Mouse (Mus musculus) embryo, embryonic 9.5 days (tissue): Measurements from ENCODE around the gene Egflam.

Experiments used
- DNase-seq: peaks from one replicate; pipeline ENCODE4 v3.0.0-alpha.2; 2017; ENCODE audit errors: extremely low spot score

The Egflam gene

GRCm38 (mm10) chr15:7292854-7293253 lies 105.3 kb downstream of the Egflam start:
- DNase-seq = no peak

- no peak for DNase-seq
Observed at GRCm38 (mm10) chr15:7290003-7290402, 108.2 kb downstream of the Egflam start.

DNA sequence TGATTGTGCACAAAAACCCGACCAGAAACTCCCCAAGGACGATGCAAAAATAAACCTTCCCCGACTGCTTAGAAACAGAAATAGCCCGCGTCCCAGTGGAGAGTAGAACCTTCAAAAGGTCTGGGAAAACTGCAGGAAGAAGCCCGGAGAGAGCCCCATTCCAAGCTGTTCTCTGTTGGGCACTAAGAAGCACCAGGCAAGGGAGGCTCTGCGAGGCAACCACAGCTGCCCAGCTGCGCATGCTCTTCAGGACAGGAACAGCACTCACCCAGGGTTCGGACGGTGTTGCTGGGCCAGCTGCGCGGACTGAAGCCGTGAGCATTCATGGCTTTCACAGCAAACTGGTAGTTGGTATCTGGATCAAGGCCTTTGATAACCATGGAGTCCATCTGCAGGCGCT lies 108.7 kb downstream of the Egflam start:
- DNase-seq = no peak

- DNase-seq = no peak
Observed at GRCm38 (mm10) chr15:7288841-7289424, 109.3 kb downstream of the Egflam start.

GRCm38 (mm10) chr15:7287911-7288310 lies 110.3 kb downstream of the Egflam start:
- no peak for DNase-seq

DNA sequence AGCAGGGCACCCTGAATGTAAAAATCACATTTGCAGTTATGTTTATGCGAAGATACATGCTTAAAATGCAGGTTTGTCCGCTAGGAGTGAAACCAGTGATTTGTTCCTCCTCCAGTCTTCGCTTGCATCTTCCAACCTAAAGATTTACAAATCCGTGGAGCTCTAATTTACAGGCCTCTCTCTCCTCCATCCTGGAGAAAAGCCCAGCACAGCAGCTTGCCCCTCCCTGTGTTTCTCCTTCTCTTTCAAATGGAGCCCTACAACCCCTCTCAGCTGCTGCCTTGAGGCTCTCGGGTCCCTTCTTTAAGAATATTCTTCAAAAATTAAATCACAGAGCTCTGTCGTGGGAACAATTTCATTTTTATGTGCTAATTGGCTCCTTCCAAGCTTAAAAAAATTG lies 116.6 kb downstream of the Egflam start:
- DNase-seq = no peak

DNA sequence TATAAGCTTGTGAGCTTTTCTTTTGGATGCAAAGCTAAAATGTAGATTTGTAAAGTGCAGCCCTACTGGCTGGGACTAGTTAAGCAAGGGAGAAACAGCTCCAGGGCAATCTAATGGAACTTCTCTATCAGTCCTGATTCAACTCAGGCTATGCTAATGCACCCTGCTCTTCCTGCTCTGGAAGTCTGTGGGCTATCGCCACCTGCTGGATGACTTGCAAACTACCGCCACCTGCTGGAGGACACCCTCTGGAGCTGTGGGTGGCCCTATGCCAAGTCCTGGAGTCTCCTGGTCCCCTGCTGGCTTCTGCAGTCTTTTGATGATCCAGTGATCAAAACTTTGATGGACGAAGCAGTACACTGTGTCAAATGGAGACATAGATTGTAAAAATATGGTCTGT lies 134.4 kb downstream of the Egflam start:
- DNase-seq = peak; percentile 73

GRCm38 (mm10) chr15:7263339-7263738 lies 134.9 kb downstream of the Egflam start:
- no peak for DNase-seq

DNA sequence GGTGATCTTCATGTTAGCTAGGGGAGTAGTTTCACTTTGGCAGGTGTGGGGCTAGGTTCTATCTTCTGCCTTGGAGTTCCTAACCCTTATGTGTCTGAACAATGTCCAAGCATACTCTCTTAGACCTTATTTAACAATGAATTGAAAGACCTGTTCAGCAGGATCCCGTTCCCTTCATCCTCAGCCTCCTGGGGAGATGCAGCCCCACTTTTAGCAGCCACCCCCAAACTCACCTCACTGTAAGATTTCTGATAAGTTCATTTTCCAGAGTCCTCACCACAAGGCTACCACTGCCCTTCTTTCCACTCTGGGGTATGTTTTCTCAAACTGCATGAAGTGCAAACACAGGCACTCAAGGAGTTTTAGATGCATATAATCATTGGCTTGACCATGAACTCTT lies 136.8 kb downstream of the Egflam start:
- DNase-seq = no peak

- DNase-seq = no peak
Observed at GRCm38 (mm10) chr15:7256577-7256976, 141.6 kb downstream of the Egflam start.

- DNase-seq = no peak
Observed at GRCm38 (mm10) chr15:7253326-7253725, 144.9 kb downstream of the Egflam start.

DNA sequence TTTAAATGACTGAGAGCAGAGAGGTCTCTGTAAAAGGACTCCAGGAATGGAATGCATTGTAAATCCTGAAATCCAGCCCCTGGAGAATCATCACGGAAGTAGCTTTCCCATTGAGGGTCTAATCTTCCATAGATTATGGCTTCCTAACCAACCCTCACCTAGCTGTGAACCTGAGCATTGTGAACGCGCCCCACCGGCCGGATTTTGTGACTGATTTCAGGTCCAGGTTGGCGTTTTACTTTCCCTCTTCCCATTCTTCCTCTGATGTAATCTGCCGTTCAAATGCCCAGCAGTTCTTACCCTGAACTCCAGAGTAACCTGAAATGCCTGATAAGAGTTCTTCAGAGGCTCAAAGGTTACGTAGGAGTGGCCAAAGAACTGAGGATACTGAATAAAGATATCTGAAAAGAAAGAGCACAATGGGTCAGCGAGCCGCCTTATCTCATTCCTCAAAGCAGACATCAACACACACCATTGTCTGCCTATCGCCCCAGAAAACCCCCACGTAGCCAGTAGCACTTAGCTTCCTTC lies 146.0 kb downstream of the Egflam start:
- no peak for DNase-seq

DNA sequence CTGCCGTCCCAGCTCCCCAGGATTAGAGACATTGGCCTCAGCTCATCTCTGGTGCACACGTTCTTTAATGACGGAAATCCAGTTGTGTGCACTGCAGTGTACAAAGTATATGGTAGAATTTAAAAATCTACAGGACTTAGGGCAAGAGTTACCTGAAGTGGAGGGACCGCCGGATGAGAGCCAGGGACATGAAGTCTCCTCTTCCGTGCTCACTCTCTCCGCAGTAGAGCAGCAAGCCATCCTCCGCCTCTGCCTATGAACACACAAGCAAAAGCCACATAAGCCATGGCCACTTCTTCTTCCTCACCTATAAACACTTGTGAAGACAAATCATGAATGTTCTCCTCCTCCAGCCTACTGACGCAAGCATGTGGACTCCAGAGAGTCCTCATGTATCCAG lies 147.2 kb downstream of the Egflam start:
- no peak for DNase-seq

GRCm38 (mm10) chr15:7249216-7249615 lies 149.0 kb downstream of the Egflam start:
- no peak for DNase-seq

DNA sequence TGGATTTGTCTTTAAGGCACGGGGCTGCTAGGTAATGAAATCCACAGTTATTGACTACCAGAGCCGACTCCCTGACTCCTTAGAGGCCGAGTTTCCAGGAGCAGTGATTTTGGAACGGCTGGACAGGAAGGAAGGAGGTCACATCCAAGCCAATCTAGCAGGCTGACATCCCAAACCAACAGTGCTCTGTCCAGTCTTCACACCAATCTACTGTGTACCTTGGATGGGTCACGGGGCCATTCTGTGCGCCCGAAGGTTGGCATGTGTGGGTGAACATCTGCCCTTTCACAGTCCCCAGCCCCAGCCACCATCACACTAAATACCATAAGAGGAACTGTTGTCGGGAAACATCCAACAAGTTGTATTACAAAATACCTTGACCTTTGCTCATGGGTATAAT lies 150.9 kb downstream of the Egflam start:
- no peak for DNase-seq

GRCm38 (mm10) chr15:7242161-7242850 lies 155.9 kb downstream of the Egflam start:
- no peak for DNase-seq

- DNase-seq = no peak
Observed at GRCm38 (mm10) chr15:7240950-7241349, 157.2 kb downstream of the Egflam start.

DNA sequence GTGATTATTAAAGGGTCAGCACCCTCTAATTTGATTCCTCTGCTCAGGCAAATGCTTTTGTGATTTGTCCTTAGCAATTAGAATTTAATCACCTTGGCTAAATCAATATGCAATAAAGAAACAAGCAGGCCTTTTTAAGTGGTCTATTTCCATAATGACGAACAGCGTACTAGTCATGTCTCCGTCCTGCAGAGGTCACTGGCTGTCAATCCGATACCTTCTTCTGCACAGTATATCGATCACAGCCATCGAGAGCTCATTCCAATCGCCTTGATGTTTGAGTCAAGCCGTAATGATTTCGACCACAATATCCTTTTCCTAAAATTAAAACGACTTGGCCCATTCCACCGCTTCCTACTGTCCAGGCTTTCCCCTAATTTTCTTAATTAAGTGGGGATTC lies 158.3 kb downstream of the Egflam start:
- DNase-seq = no peak

- DNase-seq = no peak
Observed at GRCm38 (mm10) chr15:7233393-7234090, 164.7 kb downstream of the Egflam start.

- peak; percentile 80 for DNase-seq
Observed at GRCm38 (mm10) chr15:7226225-7226624, 172.0 kb downstream of the Egflam start.

DNA sequence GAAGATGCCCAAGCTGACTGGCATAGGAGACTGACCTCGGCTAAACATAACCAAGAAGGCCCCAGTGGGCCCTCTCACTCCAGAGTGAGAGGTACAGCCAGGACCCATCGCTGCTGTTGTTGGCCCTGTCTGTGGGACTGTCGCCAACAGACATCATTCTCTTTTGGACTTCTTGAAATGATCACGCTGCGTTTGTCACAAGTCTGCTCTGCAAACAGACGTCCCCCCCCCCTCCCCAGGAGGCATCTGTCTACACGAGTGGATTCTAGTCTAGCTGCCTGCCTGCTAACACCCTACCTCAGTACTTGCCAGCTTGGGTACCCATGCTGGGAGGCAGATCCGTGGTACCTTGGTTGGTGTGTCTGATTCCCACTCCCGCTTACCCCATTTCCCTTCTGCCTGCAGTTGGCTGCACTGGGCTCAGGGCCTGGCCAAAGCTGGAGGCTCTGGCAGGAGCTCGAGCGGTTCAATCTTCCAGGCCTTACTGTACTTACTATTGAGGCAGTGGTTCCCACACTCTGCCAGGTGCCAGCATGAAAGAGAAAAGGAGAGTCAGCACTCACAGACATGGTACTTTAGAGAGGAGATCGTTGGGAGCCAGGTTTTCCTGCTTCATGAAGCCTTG lies 173.9 kb downstream of the Egflam start:
- DNase-seq = no peak

DNA sequence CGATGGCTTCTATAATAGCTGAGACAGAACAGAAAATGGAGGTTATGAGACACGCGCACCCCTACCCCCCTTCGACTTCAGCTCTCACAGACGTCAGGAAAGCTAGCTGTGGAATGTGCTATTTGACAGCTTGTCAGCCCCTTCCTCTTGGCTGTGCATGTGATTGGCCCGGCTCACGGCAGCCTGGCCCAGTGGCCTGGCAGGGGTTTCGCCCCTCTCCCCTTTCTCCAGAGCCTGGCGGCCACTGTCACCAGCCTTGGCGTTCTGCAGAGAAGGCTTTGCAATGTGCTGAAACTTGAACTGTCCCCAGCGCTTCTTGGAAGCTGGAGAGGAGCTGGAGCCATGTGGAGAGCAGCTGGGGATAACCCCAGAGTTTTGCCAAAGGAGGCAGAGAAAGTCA lies 175.4 kb downstream of the Egflam start:
- no peak for DNase-seq

- no peak for DNase-seq
Observed at GRCm38 (mm10) chr15:7217273-7217598, 181.0 kb downstream of the Egflam start.
